Mouse (Mus musculus) heart, postnatal 0 days (tissue): ENCODE measurements around the gene Dxo. TPM values are rescaled to one million over a fixed set of nuclear protein-coding genes. Genes with fewer than 3 reads are reported as not detected.
A peak's percentile ranks its signal among the peaks of the same experiment; 100 is the strongest.

ENCODE experiments used
- ATAC-seq: fragments of 200-750 bp; cut with Nextera tagmentation; 2 replicates; pipeline ENCODE4 v1.8.0; 2017; ENCODE audit warnings: low read depth, moderate number of reproducible peaks, moderate library complexity; ENCODE audit not compliant: insufficient read depth
- DNase-seq: peaks from one replicate; pipeline ENCODE4 v3.0.0-alpha.2; 2016; ENCODE audit warnings: low spot score
- H3K27ac ChIP-seq: fragments of 300-500 bp; sonication (generic); 2 replicates; pipeline ENCODE4 v1.5.1; 2014; ENCODE audit warnings: low read depth, mild to moderate bottlenecking
- H3K27me3 ChIP-seq: fragments of 300-500 bp; sonication (generic); 2 replicates; pipeline ENCODE4 v1.6.1; 2014; ENCODE audit warnings: low read length, mixed read lengths; ENCODE audit not compliant: control insufficient read depth, insufficient read depth
- H3K36me3 ChIP-seq: fragments of 300-500 bp; sonication (generic); replicated peaks from 2 replicates; pipeline ENCODE4 v1.6.1; 2014; ENCODE audit warnings: low read length, mixed read lengths; ENCODE audit not compliant: control insufficient read depth, insufficient read depth
- H3K4me1 ChIP-seq: fragments of 300-500 bp; sonication (generic); 2 replicates; pipeline ENCODE4 v1.6.1; 2014; ENCODE audit warnings: antibody characterized with exemption; ENCODE audit not compliant: control insufficient read depth, insufficient read depth
- H3K4me2 ChIP-seq: fragments of 300-500 bp; sonication (generic); 2 replicates; pipeline ENCODE4 v1.6.1; 2014; ENCODE audit warnings: low read depth, mild to moderate bottlenecking, low read length, moderate library complexity
- H3K4me3 ChIP-seq: fragments of 300-500 bp; sonication (generic); 2 replicates; pipeline ENCODE4 v1.5.1; 2014; ENCODE audit warnings: low read depth, low read length
- H3K9ac ChIP-seq: fragments of 300-500 bp; sonication (generic); replicated peaks from 2 replicates; pipeline ENCODE4 v1.6.1; 2014; ENCODE audit warnings: low read depth, low read length, mixed read lengths
- H3K9me3 ChIP-seq: fragments of 300-500 bp; sonication (generic); replicated peaks from 2 replicates; pipeline ENCODE4 v1.6.1; 2016; ENCODE audit warnings: low read length; ENCODE audit not compliant: control insufficient read depth
- CTCF ChIP-seq: IDR thresholded peaks from 2 replicates; pipeline ENCODE4 v1.5.1; 2016; ENCODE audit warnings: antibody characterized with exemption, control low read depth, low read depth
- EP300 ChIP-seq: IDR thresholded peaks from 2 replicates; pipeline ENCODE4 v1.6.1; 2016; ENCODE audit warnings: antibody characterized with exemption, low read depth
- WGBS: fragments of 180-500 bp; shearing (Covaris S2); extraction: QIAGEN DNeasy Blood & Tissue Kit; methylation state at CpG from one replicate; pipeline ENCODE4 v1.1.7; 2014; 5-methylcytosine and 5-hydroxymethylcytosine counted together
- microRNA-seq: library from miRNA; unstranded; fragments of <30 nt; microRNA quantifications from one replicate; pipeline ENCODE4, GENCODE M21; 2016
- polyA plus RNA-seq: library from polyadenylated mRNA; unstranded; fragments of >200 nt; fragmentation: Nextera tagmentation; extraction: Ambion mirVana; gene quantifications from 2 replicates; pipeline ENCODE4 v1.2.1, GENCODE M21; 2015
- total RNA-seq: library from RNA; depleted of rRNA; stranded (reverse); fragments of >200 nt; gene quantifications from 2 replicates; pipeline ENCODE4 v1.2.3, GENCODE M21; 2014; ENCODE audit warnings: low replicate concordance; rRNA removed

Dxo gene
- total and polyA plus RNA-seq, 2 experiments from 2014 or later: 19.2 to 23.0 TPM

- 53% methylated on average over 3 of the region's 3 CpGs for WGBS
- Histone ChIP-seq H3K27ac (no peak overlapping the region), H3K4me1 (no peaks in the 10 kb centered on the region), H3K4me3 (no peak overlapping the region), H3K4me2 (no peak overlapping the region), H3K27me3 (no peaks in the 10 kb centered on the region), H3K9me3 (no peaks in the 10 kb centered on the region), H3K9ac (no peak overlapping the region), H3K36me3 (no peaks in the 10 kb centered on the region)
- TF ChIP-seq CTCF (no peak), EP300 (no peak)
- ATAC-seq: no peak
- no peak for DNase-seq
These were observed 48.8 kb downstream of the Dxo start for GRCm38 (mm10) chr17:34885615-34886014.

- WGBS: 85% methylated on average over 5 of the region's 5 CpGs
- no peak overlapping the region for H3K4me3 ChIP-seq
- ATAC-seq: no peak
- H3K9ac ChIP-seq: no peak overlapping the region
- H3K4me2 ChIP-seq: no peak overlapping the region
- H3K4me1 ChIP-seq: no peaks in the 10 kb centered on the region
- H3K27me3 ChIP-seq: no peaks in the 10 kb centered on the region
- DNase-seq: no peak
- no peak overlapping the region for H3K27ac ChIP-seq
- H3K36me3 ChIP-seq: no peaks in the 10 kb centered on the region
- no peaks in the 10 kb centered on the region for H3K9me3 ChIP-seq
- TF ChIP-seq CTCF: no peak
- no peak for TF ChIP-seq EP300
These were observed 51.1 kb downstream of the Dxo start for GRCm38 (mm10) chr17:34887942-34888341.

Small RNA genes within 50 kb of the gene (microRNA-seq; reads per million reads assigned to microRNA genes)
- gene Mir6970 (0.54 reads per million), gene Mir6971 (1.8 reads per million, percentile 2 among the genes with 10 or more reads in this experiment), gene Mir6972 (not detected)

Other genes starting within 250 kb of the Dxo start
Only the 30 nearest of the 39 such genes appear.
- gene Egfl8, start 221.0 kb upstream of the Dxo start, total RNA-seq: 0.15 and 0.93 TPM in 2 replicates
- 0.97 and 1.3 TPM in 2 replicates for gene Egfl8, start 221.0 kb upstream of the Dxo start, polyA plus RNA-seq
- gene Ppt2, start 208.5 kb upstream of the Dxo start, total RNA-seq: 35.7 and 37.4 TPM in 2 replicates
- gene Ppt2, start 208.5 kb upstream of the Dxo start, polyA plus RNA-seq: 24.0 and 25.7 TPM in 2 replicates
- gene Prrt1, start 207.5 kb upstream of the Dxo start, total RNA-seq: 0.35 TPM in 1 of 2 replicates, not detected in the other
- gene Prrt1, start 207.5 kb upstream of the Dxo start, polyA plus RNA-seq: 0.16 and 0.19 TPM in 2 replicates
- 2.6 and 7.1 TPM in 2 replicates for gene Fkbpl, start 192.3 kb upstream of the Dxo start, total RNA-seq
- gene Fkbpl, start 192.3 kb upstream of the Dxo start, polyA plus RNA-seq: 12.3 and 13.4 TPM in 2 replicates
- 15.8 and 16.6 TPM in 2 replicates for gene Atf6b, start 189.9 kb upstream of the Dxo start, total RNA-seq
- gene Atf6b, start 189.9 kb upstream of the Dxo start, polyA plus RNA-seq: 22.5 and 24.3 TPM in 2 replicates
- 24.5 and 26.8 TPM in 2 replicates for gene Tnxb, start 166.5 kb upstream of the Dxo start, total RNA-seq
- gene Tnxb, start 166.5 kb upstream of the Dxo start, polyA plus RNA-seq: 1.8 and 2.0 TPM in 2 replicates
- 0.80 and 0.85 TPM in 2 replicates for gene C4b, start 93.1 kb upstream of the Dxo start, total RNA-seq
- gene C4b, start 93.1 kb upstream of the Dxo start, polyA plus RNA-seq: 0.88 and 0.93 TPM in 2 replicates
- gene Cyp21a1, start 32.5 kb upstream of the Dxo start, total RNA-seq: not detected in 2 replicates
- gene Cyp21a1, start 32.5 kb upstream of the Dxo start, polyA plus RNA-seq: not detected in 2 replicates
- gene Stk19, start 74 bp upstream of the Dxo start, total RNA-seq: 2.6 and 9.2 TPM in 2 replicates
- 20.5 and 20.7 TPM in 2 replicates for gene Stk19, start 74 bp upstream of the Dxo start, polyA plus RNA-seq
- gene Skiv2l, start 13.2 kb downstream of the Dxo start, total RNA-seq: 40.3 and 62.1 TPM in 2 replicates
- 15.9 and 18.7 TPM in 2 replicates for gene Skiv2l, start 13.2 kb downstream of the Dxo start, polyA plus RNA-seq
- gene Nelfe, start 13.4 kb downstream of the Dxo start, total RNA-seq: 22.9 and 39.8 TPM in 2 replicates
- 36.3 and 39.9 TPM in 2 replicates for gene Nelfe, start 13.4 kb downstream of the Dxo start, polyA plus RNA-seq
- gene Cfb, start 25.5 kb downstream of the Dxo start, total RNA-seq: 1.1 and 2.9 TPM in 2 replicates
- 1.3 and 2.1 TPM in 2 replicates for gene Cfb, start 25.5 kb downstream of the Dxo start, polyA plus RNA-seq
- 6.1 and 7.6 TPM in 2 replicates for gene Zbtb12, start 42.5 kb downstream of the Dxo start, total RNA-seq
- gene Zbtb12, start 42.5 kb downstream of the Dxo start, polyA plus RNA-seq: 0.63 and 0.93 TPM in 2 replicates
- not detected in 2 replicates for gene Gm20547, start 45.0 kb downstream of the Dxo start, total RNA-seq
- gene Gm20547, start 45.0 kb downstream of the Dxo start, polyA plus RNA-seq: not detected in 2 replicates
- gene C2, start 61.2 kb downstream of the Dxo start, total RNA-seq: 4.5 and 7.1 TPM in 2 replicates
- 2.9 and 3.3 TPM in 2 replicates for gene C2, start 61.2 kb downstream of the Dxo start, polyA plus RNA-seq
- 80.3 and 95.8 TPM in 2 replicates for gene Ehmt2, start 61.5 kb downstream of the Dxo start, total RNA-seq
- 17.5 and 17.6 TPM in 2 replicates for gene Ehmt2, start 61.5 kb downstream of the Dxo start, polyA plus RNA-seq
- not detected in 2 replicates for gene Slc44a4, start 77.4 kb downstream of the Dxo start, total RNA-seq
- 0.29 TPM in 1 of 2 replicates, not detected in the other for gene Slc44a4, start 77.4 kb downstream of the Dxo start, polyA plus RNA-seq
- gene Neu1, start 94.2 kb downstream of the Dxo start, total RNA-seq: 30.1 and 79.2 TPM in 2 replicates
- 18.6 and 19.5 TPM in 2 replicates for gene Neu1, start 94.2 kb downstream of the Dxo start, polyA plus RNA-seq
- gene Hspa1b, start 122.2 kb downstream of the Dxo start, total RNA-seq: 6.0 and 21.6 TPM in 2 replicates
- 0.14 and 0.25 TPM in 2 replicates for gene Hspa1b, start 122.2 kb downstream of the Dxo start, polyA plus RNA-seq
- not detected in 2 replicates for gene Gm20481, start 132.9 kb downstream of the Dxo start, total RNA-seq
- not detected in 2 replicates for gene Gm20481, start 132.9 kb downstream of the Dxo start, polyA plus RNA-seq
- 8.2 and 10.2 TPM in 2 replicates for gene Hspa1a, start 135.1 kb downstream of the Dxo start, total RNA-seq
- gene Hspa1a, start 135.1 kb downstream of the Dxo start, polyA plus RNA-seq: 2.5 and 2.8 TPM in 2 replicates
- gene Hspa1l, start 135.7 kb downstream of the Dxo start, total RNA-seq: 3.3 and 5.1 TPM in 2 replicates
- 1.6 and 1.8 TPM in 2 replicates for gene Hspa1l, start 135.7 kb downstream of the Dxo start, polyA plus RNA-seq
- 23.1 and 43.3 TPM in 2 replicates for gene Lsm2, start 144.8 kb downstream of the Dxo start, total RNA-seq
- 63.5 and 64.2 TPM in 2 replicates for gene Lsm2, start 144.8 kb downstream of the Dxo start, polyA plus RNA-seq
- gene Vars, start 164.0 kb downstream of the Dxo start, total RNA-seq: 61.5 and 92.0 TPM in 2 replicates
- 20.4 and 21.7 TPM in 2 replicates for gene Vars, start 164.0 kb downstream of the Dxo start, polyA plus RNA-seq
- gene Vwa7, start 179.6 kb downstream of the Dxo start, total RNA-seq: 0.77 and 0.92 TPM in 2 replicates
- gene Vwa7, start 179.6 kb downstream of the Dxo start, polyA plus RNA-seq: 0.43 and 0.63 TPM in 2 replicates
- 2.1 and 9.6 TPM in 2 replicates for gene Sapcd1, start 191.0 kb downstream of the Dxo start, total RNA-seq
- gene Sapcd1, start 191.0 kb downstream of the Dxo start, polyA plus RNA-seq: 0.77 and 1.2 TPM in 2 replicates
- 1.2 and 5.0 TPM in 2 replicates for gene Msh5, start 209.7 kb downstream of the Dxo start, total RNA-seq
- 1.4 and 1.7 TPM in 2 replicates for gene Msh5, start 209.7 kb downstream of the Dxo start, polyA plus RNA-seq
- gene Clic1, start 212.9 kb downstream of the Dxo start, total RNA-seq: 194 and 223 TPM in 2 replicates
- 203 and 205 TPM in 2 replicates for gene Clic1, start 212.9 kb downstream of the Dxo start, polyA plus RNA-seq
- gene Ddah2, start 222.0 kb downstream of the Dxo start, total RNA-seq: 97.1 and 114 TPM in 2 replicates
- gene Ddah2, start 222.0 kb downstream of the Dxo start, polyA plus RNA-seq: 128 and 130 TPM in 2 replicates
- gene Ly6g6c, start 228.4 kb downstream of the Dxo start, total RNA-seq: not detected in 2 replicates
- not detected in 2 replicates for gene Ly6g6c, start 228.4 kb downstream of the Dxo start, polyA plus RNA-seq